Mouse (Mus musculus) megakaryocyte, embryonic 14.5 days (primary cell): ENCODE results near the gene Rdh16f1. TPM values are rescaled to one million over a fixed set of nuclear protein-coding genes. Genes with fewer than 3 reads are reported as not detected.
"Not testable (repeated sequence)": the region's sequence is repeated elsewhere in the genome, so short reads cannot be mapped to it uniquely, and the experiment has no call there.

Experiments used
- H3K27me3 ChIP-seq: replicated peaks from 2 replicates; pipeline ENCODE3; 2012; ENCODE audit warnings: inconsistent platforms
- H3K36me3 ChIP-seq: replicated peaks from 2 replicates; pipeline ENCODE3; 2012; ENCODE audit warnings: low read length, inconsistent platforms, mixed read lengths
- H3K4me1 ChIP-seq: 2 replicates; pipeline ENCODE4 v1.6.1; 2012; ENCODE audit warnings: inconsistent platforms
- H3K4me3 ChIP-seq: replicated peaks from 2 replicates; pipeline ENCODE3; 2012; ENCODE audit warnings: moderate library complexity, mild to moderate bottlenecking, inconsistent platforms
- H3K9me3 ChIP-seq: 2 replicates; pipeline ENCODE4 v1.6.1; 2012; ENCODE audit warnings: inconsistent platforms
- FLI1 ChIP-seq: IDR thresholded peaks from 2 replicates; pipeline ENCODE4 v1.6.1; 2012; ENCODE audit warnings: low read length, inconsistent platforms, mixed read lengths
- GATA1 ChIP-seq: IDR thresholded peaks from 3 replicates; pipeline ENCODE4 v1.6.1; 2012; ENCODE audit warnings: mixed read lengths, low read length, inconsistent platforms, borderline replicate concordance
- polyA plus RNA-seq: library from polyadenylated mRNA; stranded (reverse); fragments of >175 nt; gene quantifications from 2 replicates; pipeline ENCODE4 v1.2.3, GENCODE M21; 2012; ENCODE audit warnings: low replicate concordance; ENCODE audit not compliant: insufficient read depth

The Rdh16f1 gene
- polyA plus RNA-seq, 1 experiment: not detected

DNA sequence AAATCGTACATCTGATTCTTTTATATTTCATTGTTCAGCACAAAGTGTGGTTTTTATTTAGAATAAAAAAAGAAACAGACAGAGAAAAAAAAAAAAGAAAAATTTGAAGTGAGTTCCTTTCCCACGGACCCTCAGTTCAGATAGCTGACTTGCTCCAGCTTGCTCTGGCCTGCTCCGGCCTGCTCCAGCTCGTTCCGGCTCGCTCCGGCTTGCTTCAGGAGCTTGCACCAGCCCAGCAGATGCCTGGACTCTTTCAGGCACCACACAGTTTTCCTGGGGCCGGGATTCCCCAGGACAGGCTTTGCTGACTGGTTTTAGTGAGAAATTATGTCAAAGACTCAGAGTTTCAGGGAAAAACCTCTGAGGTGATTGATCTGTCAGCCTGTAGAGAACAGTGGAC, 12.3 kb upstream of the Rdh16f1 start:
- peaks cover 27% of the 10 kb centered on the region for H3K4me1 ChIP-seq
- peaks cover 10% of the 10 kb centered on the region for H3K9me3 ChIP-seq
- TF ChIP-seq FLI1: no peak
- no peak overlapping the region for H3K4me3 ChIP-seq
- H3K36me3 ChIP-seq: peaks cover 50% of the 10 kb centered on the region
- peaks cover 10% of the 10 kb centered on the region for H3K27me3 ChIP-seq

DNA sequence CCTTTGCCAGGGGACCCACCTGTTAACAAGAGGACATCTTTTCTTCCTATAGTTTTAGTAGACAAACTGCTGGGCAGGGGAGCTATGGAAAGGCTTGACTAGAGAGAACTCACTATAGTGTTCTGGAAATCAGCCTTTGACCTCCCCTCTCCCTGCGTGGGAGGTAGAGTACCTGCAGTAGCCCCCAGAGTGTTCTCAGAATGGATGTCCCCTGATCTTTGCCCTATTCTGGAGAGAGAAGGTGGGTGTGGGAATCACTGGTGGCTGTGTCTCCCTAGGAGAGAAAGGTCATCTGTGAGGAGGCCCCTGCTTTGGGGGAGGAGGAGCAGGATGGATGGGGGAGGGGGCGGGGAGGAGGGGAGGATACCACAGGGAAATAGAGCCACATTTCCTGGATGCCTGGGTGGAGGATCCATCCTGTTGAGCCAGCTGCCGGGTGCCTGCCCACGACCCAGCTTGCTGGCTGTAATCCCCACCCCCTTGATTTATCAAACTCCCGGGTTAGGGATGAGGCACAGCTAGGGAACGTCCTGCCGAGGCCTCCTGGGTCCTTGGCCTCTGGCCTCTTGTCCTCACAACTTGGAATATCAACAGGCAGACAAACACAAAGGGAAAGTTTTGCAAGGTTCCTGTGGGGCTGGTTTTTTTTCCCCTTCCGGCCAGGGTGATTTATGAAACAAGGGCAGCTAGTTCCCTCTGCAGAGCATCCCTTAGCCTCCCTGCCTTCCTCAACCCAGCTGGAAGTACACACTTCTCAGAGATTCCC, 10.6 kb upstream of the Rdh16f1 start:
- Histone ChIP-seq H3K36me3 (peaks cover 32% of the 10 kb centered on the region), H3K9me3 (no peaks in the 10 kb centered on the region), H3K4me3 (no peak overlapping the region), H3K27me3 (peaks cover 10% of the 10 kb centered on the region), H3K4me1 (peaks cover 41% of the 10 kb centered on the region)
- TF ChIP-seq FLI1: no peak
- TF ChIP-seq GATA1: no peak

DNA sequence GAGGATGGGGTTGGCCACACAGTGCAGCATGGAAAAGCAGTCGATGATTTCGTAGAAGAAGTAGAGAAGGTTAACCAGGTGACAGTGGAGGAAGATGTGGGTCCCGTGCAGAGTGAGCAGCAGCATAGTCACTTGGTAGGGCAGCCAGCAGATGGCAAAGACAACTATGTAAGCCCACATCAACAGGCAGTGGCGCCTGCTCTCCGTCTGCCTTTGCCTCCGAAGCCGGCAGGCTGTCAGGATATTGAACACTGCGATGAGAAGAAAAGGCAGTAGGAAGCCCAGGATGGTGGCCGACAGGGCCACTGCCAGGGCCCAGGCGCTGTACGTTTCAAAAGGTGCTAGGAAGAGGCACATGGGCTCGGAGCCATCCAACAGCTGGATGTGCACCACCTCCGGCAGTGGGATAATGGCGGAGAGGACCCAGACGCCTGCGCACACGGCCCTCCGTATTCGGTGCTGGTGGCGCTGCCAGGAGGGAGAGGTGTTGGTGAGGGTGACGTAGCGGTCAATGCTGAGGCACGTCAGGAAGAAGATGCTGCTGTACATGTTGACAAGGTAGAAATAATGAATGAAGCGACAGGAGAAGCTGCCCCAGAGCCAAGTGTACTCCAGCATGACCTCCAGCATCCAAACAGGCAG, 9.3 kb upstream of the Rdh16f1 start:
- H3K4me3 ChIP-seq: peak overlapping the region; percentile 26

DNA sequence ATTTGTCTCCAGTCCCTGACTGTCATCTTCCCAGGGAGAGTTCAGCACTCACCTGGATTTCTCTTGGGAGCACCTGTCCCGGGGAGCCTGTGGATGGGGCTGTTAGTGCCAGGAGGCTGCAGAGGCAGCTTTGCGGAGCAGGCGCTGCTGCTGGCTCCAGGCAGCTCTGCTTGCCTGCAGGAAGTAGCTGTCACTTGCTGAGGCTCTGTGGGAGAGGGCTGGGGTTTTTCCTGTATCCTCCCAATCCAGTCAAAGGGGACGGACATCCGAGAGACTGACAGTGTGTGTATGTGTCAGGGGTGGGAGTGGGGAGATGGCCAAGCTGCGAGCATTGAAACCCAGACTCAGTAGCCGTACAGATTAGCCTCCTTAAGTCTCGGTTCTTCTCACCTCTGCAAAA, 8.0 kb upstream of the Rdh16f1 start, which contains the start of gene Gpr182:
Gene Gpr182 (minus strand): TSS at position 185 of the 400 bp plus-strand sequence.
- TF ChIP-seq GATA1: no peak
- TF ChIP-seq FLI1: no peak
- no peaks in the 10 kb centered on the region for H3K9me3 ChIP-seq
- H3K36me3 ChIP-seq: peaks cover 14% of the 10 kb centered on the region
- H3K4me1 ChIP-seq: peaks cover 48% of the 10 kb centered on the region
- peaks cover 10% of the 10 kb centered on the region for H3K27me3 ChIP-seq
- peak within 1 kb of the TSS; percentile 56 for H3K4me3 ChIP-seq

More for the DNA sequence above, 9.3 kb upstream of the Rdh16f1 start:
- H3K4me1 ChIP-seq: peaks cover 52% of the 10 kb centered on the region
- H3K27me3 ChIP-seq: peaks cover 10% of the 10 kb centered on the region
- H3K36me3 ChIP-seq: peaks cover 24% of the 10 kb centered on the region
- H3K9me3 ChIP-seq: no peaks in the 10 kb centered on the region
- no peak for TF ChIP-seq GATA1
- no peak for TF ChIP-seq FLI1

DNA sequence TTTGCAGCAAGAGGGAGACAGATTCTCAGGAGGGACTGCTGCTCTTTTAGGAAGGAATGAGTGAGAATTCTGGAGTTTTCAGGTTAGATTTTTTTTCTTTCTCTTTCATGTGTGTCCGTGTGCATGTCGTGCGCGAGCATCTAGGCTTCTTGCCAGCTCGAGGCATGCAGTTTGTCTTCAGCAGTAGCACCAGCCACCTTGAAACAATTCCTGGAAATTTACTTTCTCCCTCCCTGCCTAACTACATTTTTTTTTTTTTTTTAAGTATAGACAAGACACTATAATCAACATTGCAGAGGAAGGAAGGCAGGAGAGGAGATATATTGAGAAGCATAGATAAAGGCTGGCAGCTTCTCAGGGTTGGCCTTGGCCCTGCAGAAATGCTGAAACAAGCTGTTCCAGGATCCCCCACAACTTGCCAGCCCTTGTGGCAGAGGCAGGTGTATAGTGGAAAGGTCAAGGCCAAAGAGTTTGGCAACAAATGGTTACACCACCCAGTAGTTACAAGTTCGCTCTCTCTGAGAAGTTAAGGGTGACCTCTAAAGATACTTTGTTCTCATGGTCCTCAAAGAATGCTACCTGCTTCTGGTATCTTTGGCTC, 4.9 kb upstream of the Rdh16f1 start:
- Histone ChIP-seq H3K36me3 (no peaks in the 10 kb centered on the region), H3K4me3 (no peak overlapping the region), H3K27me3 (peaks cover 17% of the 10 kb centered on the region), H3K4me1 (peaks cover 36% of the 10 kb centered on the region), H3K9me3 (peaks cover 20% of the 10 kb centered on the region)
- TF ChIP-seq GATA1: no peak
- TF ChIP-seq FLI1: no peak

DNA sequence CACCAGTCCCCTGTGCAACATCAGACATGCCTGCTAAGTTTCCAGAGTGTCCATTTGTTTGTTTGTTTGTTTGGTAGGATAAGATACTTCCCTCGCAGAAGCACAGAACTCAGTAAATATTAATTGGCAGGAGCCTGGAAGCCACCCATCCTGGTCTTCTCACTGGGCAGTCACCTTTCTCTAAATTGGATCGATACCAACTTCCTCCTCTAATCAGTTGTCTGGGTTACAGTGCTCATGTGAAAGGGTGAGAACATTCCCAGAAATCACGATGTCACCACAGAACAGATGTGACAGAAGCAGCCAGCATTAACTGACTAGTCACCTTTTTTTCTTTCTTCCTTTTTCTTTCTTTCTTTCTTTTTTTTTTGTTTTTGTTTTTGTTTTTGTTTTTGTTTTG, 4.3 kb upstream of the Rdh16f1 start:
- peaks cover 20% of the 10 kb centered on the region for H3K9me3 ChIP-seq
- H3K27me3 ChIP-seq: peaks cover 12% of the 10 kb centered on the region
- peaks cover 36% of the 10 kb centered on the region for H3K4me1 ChIP-seq
- H3K36me3 ChIP-seq: no peaks in the 10 kb centered on the region
- no peak for TF ChIP-seq FLI1
- TF ChIP-seq GATA1: no peak
- H3K4me3 ChIP-seq: no peak overlapping the region

DNA sequence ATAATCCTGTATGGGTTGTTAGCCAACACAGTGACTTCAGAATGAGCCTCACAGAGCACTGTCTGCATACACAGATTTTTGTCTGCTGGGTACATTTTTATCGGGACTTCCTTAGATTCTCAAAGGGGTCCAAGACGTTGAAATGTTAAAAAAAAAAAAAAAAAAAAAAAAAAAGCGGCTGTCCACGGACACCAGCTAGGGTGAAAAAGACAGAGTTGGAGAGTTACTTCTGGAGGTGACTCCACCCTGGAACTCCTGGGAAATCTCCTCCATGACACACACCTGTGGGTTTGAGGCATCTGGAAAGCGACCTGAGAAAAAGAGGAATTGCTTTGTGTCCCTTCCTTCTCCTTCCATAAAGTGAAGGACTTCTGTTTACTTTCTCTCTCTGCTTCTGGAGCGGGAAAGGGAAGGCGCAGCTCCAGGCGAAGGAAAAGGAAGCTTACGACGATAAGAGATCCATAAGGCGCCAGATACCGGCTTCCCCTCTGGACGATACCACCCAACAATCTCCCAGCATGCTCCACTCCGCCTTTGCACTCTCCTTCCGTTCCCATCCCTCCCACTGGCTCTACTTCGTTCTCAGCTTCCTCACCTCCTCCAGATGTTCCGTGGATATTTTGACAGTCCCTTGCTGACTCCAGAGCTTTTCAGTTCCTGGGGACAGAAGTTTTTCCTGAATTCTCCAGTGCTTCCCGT, 3.7 kb upstream of the Rdh16f1 start:
- H3K4me3 ChIP-seq: peak overlapping the region; percentile 47
- peaks cover 20% of the 10 kb centered on the region for H3K9me3 ChIP-seq
- H3K4me1 ChIP-seq: peaks cover 36% of the 10 kb centered on the region
- TF ChIP-seq GATA1: no peak
- no peak for TF ChIP-seq FLI1
- H3K27me3 ChIP-seq: peaks cover 10% of the 10 kb centered on the region
- no peaks in the 10 kb centered on the region for H3K36me3 ChIP-seq

DNA sequence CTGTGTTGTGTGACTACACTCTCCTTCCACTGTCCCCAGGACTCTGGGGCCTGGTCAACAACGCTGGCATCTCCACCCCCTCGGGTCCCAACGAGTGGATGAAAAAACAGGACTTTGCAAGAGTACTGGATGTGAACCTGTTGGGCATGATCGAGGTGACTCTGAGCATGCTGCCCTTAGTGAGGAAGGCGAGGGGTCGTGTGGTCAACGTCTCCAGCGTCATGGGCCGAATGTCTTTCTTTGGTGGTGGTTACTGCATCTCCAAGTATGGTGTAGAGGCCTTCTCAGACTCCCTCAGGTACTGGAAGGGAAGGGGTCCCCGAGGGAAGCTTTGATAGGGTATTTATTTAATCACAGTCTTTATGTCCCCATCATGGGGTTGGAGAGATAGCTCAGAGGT, 3.3 kb downstream of the Rdh16f1 start:
- H3K4me1 ChIP-seq, H3K4me3 ChIP-seq, H3K36me3 ChIP-seq: not testable (repeated sequence)
- Histone ChIP-seq H3K27me3 (peaks cover 14% of the 10 kb centered on the region), H3K9me3 (peaks cover 11% of the 10 kb centered on the region)

DNA sequence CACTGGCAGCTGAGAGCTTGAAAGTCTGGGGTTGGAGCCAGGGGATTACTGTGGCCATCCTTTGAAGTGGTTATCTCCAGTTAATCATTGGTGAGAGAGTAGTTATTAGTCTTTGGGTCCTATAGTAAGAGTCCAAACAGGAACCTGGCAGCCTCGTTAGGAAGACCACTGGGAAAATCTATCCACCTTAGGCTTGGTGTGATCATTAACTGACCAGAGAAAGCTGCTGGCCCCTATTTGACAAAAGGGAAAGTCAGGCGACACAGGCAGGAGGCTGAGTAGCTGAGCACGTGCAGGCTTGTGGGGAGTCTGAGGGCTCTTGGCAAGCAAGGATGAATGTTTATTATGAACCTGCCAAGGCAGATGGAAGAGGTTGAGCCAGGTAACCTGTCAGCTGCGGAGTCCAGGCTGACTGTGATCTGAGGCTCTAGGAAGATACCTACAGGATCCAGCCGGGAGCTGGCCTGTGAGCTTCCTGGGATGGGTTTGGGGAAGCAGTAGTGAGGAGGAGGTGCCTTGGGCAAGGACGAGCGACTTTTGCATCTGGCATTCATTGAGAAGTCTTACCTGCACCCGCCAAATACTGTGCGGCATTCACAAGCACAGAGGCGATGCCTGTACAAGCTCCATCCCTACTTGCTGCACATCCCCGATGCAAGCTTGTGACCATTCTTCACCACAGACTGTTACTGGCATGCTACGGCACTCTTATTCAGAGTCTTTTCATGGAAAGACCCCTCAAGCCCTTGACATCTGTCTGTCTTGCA, 4.5 kb downstream of the Rdh16f1 start:
- H3K27me3 ChIP-seq: peaks cover 9% of the 10 kb centered on the region
- H3K4me3 ChIP-seq: no peak overlapping the region
- no peak for TF ChIP-seq FLI1
- no peak for TF ChIP-seq GATA1
- no peaks in the 10 kb centered on the region for H3K36me3 ChIP-seq
- no peaks in the 10 kb centered on the region for H3K9me3 ChIP-seq
- H3K4me1 ChIP-seq: no peaks in the 10 kb centered on the region
